Mouse (Mus musculus) urinary bladder, postnatal 25 days (tissue): ENCODE data around the gene Arpc4.
A peak's percentile ranks its signal among the peaks of the same experiment; 100 is the strongest.

ENCODE experiments used
- DNase-seq: peaks from one replicate; pipeline ENCODE4 v3.0.0; 2022; ENCODE audit warnings: low spot score

Gene Arpc4

DNA sequence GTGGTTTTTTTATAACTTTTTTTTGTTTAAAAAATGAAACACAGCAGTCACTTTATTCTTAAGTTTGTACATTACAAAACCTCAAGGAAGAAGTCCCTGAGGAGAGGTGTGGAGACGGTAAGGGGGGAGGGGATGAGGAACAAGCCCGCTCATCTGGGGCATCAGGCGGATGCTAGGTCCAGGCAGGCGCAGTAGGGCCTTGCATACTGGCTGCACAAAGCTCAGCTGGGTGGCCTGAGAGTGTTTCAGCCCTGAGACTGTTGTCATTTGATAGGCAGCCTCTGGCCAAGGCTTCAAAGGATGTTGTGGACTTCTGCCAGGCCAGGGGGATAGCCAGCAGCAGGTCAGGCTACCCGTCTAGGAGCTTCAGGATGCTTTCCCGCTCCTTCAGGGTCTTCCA lies 11.3 kb upstream of the Arpc4 start:
- no peak for DNase-seq

DNA sequence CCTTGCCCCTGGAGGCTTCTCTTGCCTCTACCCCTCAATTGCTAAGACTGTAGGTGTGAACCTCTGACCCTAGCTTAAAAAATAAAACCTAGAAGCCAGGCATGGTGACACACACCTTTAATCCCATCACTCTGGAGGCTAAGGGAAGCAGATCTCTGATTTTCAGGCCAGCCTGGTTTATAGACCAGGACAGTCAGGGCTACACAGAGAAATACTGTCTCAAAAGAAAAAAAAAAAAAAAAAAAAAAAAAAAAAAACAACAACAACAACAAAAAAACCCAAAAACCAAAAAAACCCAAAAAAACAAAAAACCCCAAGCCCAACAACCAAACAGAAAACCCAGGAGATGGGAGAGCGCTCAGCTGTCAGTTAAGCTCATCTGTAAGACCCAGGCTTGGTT lies 10.3 kb upstream of the Arpc4 start:
- DNase-seq: no peak

DNA sequence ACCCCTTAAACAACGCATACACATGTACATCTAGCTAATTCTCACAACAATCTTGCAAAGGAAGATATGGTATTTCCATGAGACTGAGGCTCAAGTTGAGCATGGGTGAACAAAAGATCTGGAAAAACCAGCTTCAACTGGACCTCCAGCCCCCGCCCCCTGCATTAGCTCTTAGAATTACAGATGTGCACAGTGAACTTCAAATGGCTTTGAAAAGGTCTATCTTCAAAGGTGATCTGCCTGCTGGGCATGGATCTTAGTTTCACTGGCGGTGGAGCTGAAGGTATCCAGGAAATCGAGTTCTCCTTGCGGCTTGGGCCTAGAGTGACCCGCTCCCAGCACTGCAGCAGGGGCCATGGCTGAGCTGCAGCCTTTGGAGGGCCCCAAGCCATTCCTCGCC lies 9.8 kb upstream of the Arpc4 start:
- DNase-seq: no peak

DNA sequence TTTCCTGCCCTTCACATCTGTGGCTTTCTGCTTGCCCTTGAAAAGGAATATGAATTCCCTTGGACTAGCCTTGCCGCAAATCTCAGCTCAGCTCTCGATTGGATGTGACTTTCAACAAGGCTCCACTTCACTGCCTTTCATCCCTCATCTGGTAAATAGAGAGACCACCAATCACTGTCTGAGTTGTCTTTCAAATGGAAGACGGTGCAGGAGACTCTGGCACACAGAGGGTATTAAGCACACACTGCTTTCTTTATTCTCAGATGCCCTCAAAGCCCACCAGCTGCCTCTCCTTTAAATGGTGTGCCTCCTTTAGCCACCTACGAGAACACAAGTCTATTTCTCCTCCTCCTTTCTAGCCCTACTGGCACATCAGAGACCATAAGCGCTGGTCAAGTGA lies 9.3 kb upstream of the Arpc4 start:
- no peak for DNase-seq

DNA sequence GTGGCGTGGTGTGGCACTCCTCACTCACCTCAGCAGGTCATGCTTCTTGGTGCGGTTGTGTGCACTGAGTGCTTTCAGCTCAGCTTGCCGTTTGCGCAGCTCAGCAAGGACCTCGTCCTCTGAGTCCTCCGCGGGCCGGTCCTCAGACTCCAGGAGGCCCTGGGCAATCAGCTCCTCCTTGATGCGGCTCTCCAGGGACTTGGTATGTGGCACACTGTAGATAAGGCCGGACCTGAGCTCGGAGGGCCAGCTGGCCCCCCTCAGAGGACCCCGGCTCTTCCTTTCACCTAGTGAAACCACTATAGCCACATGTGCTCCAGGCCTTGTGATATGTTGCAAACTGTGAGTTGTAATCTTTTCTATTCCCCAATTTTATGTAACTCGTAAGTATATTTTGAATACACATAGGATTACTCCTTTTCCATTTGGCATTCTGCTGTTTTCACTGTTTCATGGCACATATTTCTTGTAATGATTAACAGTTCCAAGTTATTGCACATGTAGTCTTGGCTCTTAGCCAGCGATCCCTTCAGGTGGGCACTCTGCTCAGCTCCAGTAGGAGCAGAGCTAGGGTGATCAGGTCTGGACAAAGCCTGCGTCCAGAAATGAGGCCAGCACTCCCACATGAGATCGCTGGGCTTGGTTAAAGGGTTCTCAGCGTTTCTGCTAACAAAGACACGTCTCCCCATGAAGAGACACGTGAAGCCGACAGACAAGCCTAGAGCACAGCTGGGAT lies 7.6 kb upstream of the Arpc4 start:
- DNase-seq: no peak

DNA sequence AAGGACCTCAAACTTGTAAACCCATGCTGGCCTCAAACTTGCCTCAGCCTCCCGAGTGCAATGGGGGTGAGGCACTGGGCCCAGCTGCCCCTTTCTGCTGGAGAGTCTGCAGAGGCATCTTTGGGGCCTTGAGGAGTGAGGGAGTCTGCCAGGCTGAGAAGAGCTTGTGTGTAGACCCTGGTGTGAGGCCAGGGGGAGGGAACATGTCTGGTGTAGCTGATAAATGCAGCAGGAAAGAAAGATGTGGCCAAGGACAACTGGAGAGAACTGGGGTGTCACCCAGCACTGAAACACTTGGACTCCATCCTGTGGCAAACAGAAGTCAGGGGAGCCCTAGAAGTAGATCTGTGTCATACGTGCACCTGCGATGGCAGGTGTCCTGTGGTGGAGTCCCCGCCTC lies 4.4 kb upstream of the Arpc4 start:
- no peak for DNase-seq

DNA sequence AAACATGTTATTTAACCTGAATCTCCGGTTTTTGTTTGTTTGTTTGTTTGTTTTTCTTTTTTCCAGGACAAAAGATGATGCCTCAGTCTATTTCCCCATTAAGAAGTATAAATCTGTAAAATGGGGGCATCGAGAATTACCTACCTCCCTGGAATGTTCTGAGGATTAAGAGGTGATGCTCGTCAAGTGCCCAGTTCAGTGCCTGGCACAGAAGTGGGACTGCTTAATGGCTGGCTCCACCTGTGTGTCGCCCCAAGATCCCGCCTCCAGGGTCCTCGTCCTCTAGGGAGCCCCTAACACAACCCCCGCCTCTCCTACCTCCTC lies 781 bp upstream of the Arpc4 start:
- no peak for DNase-seq

DNA sequence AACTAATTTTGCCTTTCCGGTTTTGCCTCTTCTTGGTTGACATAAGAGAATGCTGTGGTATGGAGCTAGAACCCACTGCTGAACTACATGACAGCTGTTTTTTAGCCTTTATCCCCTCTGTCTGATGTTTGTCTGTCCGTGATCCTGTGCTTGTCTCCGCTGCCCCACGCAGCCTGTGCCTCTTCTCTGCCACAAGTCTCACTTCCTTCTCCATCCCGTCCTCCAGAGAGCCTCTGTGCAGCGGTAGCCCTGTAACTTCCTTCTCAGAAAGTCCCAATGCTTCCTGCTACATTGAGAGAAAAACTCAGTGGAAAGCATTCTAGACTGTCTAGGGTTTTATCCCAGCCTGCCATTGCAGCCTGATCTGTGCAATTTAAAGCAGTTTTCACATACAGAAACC lies 1.3 kb downstream of the Arpc4 start:
- DNase-seq: no peak

DNA sequence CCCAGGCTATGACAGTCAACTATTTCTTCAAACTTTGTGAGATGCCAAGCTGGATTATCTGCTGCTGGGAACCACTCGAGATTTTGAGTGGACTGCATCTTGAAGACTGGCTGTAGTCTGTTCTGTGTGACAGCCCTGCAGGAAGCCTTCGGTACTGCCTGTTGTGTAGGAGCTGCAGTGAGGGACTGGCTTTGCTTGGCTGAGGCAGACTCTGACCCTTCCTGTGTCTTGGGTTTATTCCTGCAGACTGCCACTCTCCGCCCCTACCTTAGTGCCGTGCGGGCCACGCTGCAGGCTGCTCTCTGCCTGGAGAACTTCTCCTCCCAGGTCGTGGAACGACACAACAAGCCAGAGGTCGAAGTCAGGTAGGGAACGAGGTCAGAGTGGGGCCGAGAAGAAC lies 2.6 kb downstream of the Arpc4 start:
- no peak for DNase-seq

DNA sequence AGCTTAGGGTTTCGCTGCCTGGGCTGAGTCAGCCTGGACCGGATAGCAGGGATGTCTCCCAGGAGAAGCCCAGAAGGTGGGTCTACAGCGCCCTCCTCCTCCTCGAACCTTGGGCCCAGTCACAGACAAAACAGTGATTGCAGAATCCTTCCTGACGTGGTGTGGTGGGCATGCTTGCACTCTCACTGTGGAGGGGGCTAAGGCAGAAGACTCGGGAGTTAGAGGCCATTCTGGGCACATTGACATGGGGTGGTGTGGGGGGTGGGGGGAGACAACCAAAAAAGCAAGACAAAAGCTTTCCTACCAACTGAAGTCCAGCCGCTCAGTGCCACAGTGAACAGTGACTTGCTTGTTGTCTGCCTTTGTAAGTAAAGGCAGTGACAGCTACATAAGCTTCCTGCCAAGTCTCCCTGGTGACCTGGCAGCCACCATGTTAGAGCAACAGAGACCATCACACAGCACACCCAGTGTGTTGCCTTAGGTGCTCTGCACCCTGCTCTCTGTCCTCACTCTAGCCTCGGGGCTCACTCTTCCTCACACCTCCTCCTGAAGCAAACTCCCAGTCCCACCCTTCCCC lies 6.5 kb downstream of the Arpc4 start:
- DNase-seq: no peak

DNA sequence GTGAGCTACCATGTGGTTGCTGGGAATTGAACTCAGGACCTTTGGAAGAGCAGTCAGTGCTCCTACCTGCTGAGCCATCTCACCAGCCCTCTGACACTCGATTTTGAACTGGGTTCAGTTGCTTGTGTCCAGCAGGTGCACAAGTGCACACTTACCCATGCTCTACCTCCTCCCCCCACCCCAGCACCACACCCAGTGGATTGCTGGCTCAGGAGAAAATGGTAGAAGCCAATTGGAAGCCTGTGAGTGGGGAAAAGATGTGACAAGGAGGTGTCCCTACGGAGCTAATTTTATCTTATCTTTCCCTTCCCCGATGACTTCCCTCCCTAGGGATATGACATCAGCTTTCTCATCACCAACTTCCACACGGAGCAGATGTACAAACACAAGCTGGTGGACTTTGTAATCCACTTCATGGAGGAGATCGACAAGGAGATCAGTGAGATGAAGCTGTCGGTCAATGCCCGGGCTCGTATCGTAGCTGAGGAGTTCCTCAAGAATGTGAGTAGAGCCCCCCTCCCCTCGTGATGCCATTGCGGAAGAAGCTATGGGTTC lies 7.3 kb downstream of the Arpc4 start:
- no peak for DNase-seq

DNA sequence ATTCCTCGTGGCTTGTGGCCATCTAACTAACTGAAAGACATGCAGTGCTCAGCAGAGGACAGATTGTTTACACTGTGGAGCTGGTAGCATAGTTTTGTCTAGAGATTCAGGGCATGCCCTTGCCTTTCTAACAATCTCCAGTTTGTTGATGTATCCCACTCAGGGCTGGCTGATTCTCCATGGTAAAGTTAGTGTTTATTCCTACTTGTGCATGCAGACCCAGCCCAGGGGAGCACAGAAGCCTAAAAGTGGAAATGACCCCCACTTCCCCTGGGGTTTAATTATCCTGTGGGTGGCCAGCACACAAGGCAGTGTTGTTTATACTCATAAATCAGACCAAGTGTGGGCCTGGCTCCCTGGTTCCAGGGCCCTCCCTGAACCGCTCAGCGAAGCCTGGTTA lies 8.1 kb downstream of the Arpc4 start:
- no peak for DNase-seq

DNA sequence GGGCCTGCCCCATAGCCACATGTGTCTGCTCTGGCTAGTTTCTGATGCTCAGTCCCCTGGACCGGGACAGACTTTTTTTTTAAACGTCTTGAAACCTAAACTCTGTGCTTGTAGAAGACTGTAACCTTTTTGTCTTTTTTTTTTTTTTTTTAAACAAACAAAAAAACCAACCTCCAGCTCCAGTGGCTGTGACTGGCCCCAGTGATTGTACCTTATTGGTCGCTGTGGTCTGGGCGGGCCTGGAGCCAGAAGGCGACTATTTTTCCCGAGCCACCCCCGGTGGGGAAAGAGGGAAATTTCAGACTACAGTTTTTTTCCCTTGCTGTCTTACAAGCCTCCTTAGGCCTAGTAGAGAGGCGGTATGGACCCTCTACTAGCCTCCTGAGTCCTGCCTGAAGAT lies 11.0 kb downstream of the Arpc4 start, which contains the start of gene Ttll3:
Gene Ttll3, plus strand, starts transcription at position 301 of the 400 bp plus-strand sequence.
- DNase-seq: no peak

DNA sequence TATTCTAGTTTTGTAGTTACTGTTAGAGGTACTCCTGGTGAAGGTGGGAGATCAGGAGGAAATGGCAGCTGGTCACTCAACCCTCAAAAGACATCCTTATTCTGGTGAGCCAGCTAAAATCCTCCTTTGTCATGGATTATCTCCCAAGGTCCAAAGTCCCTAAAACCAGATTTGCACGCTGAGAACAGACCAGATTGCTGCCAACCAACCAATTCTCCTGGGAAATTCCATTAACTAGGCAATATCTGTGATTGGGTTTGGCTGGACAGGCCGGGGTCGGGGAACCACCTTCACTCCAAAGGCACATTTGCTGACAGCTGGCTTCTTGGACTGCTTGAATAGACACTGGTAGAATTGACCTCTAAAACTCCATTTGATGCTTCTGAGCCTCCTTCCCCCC lies 12.8 kb downstream of the Arpc4 start:
- DNase-seq: no peak

DNA sequence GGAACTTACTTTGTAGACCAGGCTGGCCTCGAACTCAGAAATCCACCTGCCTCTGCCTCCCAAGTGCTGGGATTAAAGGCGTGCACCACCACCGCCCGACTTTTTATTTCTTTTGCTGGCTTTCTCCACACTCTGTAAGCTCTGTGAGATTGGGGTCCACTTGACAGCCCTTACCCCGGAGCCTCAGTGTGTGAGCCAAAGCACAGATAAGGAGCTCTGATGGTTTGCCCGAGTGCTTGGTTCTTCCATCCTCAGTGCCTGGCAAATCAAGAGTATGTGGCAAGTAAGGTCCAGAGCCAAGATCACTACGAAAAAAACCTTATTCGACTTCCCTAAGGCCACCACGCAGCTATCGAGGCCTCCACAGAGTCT lies 14.1 kb downstream of the Arpc4 start:
- no peak for DNase-seq

DNA sequence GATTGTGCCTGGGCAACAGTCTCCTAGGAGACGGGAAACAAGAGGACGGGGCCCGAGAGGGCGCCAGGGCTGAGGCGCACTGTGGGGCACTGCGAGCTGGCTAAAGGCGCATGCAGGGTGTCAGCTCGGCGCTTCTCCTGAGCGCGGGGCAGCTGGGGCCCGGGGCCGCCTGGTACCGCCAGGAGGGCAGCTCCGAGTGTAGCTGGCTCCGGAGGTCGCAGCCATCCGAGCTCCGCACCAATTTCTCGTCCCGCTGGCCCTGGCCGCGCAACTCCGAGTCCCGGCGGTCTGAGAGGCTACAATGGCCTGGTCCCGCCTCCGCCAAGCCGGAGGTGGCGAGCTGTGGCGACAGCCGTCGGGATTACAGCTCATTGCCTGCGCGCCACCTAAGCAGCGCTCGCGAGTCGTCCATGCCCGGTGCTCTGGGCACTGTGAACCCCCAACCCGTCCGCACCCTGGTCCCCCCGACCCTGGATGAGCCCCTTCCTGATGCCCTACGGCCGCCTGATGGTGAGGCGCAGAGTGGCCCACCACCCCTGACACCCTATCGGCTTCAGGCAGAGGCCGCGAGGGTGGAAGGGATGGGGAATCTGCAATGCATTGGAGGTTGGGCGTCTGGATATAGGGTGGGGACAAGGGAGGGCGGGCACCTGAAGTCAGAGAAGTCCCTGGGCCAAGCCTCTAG lies 14.6 kb downstream of the Arpc4 start:
- DNase-seq: peak; percentile 21

DNA sequence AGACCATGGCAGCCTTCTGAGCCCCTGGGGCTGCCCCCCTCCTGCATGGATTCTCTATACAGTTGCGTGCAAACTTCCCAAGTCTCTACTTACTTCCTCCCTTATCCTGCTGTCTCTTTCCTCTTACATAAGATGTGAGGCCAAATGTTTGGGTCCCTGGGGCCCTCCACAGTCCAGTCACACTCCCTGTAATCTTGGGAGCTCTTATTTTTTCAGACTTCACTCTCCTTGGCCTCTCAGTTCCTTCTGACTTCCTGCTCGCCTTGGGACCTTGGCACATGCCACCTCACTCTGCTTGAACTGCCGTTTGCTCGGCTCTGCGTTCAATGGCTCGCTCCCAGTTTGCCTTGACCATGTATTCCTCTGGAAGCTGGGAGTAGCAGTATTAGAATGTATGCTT lies 16.0 kb downstream of the Arpc4 start:
- no peak for DNase-seq

DNA sequence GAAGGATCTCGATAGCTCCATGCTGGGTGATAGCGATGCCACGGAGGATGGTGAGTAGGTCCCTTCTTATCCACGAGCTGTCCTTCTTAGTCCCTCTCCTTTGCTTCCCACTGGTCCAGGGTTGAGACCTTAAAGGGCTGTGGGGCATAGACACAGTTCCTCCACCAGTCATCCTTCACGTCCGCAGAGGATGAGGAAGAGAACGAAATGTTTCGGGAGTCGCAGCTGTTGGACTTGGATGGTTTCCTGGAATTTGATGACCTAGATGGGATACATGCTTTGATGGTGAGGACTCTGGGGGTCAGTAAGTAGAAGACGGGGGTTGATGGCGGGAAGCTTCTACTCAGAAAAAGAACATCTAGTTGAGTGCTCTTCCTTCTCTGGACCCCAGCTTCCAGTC lies 16.9 kb downstream of the Arpc4 start:
- DNase-seq: no peak

DNA sequence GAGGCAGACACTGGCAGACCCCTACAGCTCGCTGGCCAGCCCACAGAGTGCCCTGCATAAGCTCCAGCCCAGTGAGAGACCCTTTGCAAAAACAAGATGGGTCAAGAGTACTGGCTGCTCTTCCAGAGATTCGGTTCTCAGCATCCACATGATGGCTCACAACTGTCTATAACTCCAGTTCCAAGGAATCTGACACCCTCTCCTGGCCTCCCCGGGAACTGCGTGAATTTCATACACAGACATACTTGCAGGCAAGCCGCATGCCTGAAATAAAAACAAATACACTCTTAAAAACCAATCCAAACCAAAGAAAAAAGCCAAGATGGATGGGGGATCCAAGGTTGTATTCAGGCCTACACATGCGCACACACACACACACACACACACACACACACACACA lies 17.6 kb downstream of the Arpc4 start:
- no peak for DNase-seq

DNA sequence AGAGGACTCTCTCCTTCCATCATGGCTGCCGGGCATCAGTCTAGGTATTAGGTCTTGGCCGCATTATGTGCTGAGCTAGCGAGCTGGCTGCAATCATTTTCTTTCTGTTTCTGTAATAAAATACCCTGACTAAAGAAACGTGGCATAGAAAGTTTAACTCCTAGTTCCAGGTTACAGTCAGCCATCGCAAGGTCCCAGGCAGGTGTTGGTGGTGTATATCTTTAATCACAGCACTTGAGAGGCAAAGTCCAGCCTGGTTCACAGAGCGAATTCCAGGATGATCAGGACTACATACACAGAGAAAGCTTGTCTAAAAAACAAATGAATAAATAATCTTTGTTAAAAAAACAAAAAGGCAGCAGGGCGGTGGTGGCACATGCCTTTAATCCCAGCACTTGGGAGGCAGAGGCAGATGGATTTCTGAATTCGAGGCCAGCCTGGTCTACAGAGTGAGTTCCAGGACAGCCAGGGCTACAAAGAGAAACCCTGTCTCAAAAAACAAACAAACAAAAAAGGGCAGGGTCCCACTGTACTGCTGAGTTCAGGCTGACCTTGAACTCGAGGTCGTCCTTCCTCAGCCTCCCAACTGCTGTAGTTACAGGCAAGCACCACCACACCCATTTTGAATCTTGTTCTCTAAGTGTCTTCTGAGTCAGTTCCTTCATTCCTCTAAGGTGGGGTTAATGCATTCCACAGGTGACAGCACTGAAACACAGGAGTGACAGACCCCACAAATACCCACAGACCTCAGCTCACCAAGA lies 18.5 kb downstream of the Arpc4 start:
- DNase-seq: no peak

DNA sequence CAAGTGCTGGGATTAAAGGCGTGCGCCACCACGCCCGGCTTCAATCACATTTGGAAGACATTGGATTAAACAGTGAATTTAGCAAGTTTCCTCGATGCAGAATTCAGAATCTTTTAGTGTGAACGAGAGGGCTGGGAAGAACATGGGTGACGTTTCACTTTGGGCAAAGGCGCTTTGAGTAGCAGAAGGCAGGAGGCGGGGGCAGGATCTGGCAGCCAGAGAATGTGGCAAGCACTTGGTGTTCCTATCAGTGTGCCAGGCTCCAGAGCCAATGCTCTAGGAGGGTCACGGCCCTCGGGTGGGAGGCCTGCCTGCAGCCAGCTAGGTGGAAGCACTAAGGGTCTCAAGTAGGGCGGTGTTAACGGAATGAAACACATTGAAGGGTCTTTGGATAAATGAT lies 24.2 kb downstream of the Arpc4 start:
- DNase-seq: no peak

DNA sequence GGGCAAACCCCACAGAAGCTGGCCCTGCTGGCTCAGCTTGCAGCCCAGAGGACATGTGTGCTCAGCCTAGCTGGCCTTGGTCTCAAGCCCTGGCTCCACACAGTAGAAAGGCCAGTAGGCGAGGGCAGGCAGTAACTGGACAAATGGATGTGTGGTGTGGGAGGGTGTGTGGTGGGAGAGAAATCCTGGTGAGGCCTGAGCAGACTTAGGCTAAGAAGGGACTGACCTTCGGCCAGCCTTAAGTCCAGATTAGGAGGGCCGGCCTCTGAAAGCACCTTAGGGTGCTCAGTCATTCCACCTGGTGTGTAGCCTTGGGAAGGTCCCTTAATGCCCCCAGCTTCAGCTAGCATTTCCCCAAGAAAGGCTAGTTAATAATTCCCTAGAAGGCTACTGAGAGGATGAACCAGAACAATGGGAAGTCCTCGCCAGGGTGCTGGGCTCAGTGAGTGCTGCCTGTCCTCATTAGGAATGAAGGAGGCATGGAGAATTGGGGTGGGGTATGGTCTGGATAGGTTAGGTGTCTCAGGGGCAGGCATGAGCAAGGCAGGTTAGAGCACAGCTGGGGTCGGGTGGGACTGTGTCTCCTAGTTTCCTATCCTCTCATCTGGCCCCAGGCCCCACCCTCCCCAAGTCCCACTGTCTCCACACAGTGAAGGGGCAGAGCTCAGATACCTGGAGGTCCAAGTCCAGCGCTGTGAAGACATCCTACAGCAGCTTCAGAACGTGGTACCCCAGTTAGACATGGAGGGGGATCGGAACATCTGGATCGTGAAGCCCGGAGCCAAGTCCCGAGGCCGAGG lies 26.9 kb downstream of the Arpc4 start:
- no peak for DNase-seq
